In genomic region chr14:78434753-78435152, GRCm38 (mm10) we compare ENCODE assay signal across 16 mouse cellular contexts.
"Had no signal": no experiment of that assay in that cellular context is flagged by ENCODE, and none has a peak within 500 bp of the region (broad histone marks: within the 10 kb centered on the region; RNA-seq: fewer than 3 reads in every experiment).

No protein-coding gene starts in this region.

- H3K9me3 ChIP-seq: limb, embryonic 12.5 days; liver, embryonic 13.5 days; lung, embryonic 15.5 days; megakaryocyte, embryonic 14.5 days; midbrain, embryonic 12.5 days; neural tube, embryonic 15.5 days had no signal

- H3K9ac ChIP-seq: limb, embryonic 12.5 days; liver, embryonic 13.5 days; liver, postnatal 0 days; lung, embryonic 15.5 days; midbrain, embryonic 12.5 days; neural tube, embryonic 15.5 days had no signal

- H3K4me3 ChIP-seq: layer of hippocampus, adult 2 months; limb, embryonic 12.5 days; liver, embryonic 13.5 days; lung, embryonic 15.5 days; megakaryocyte, embryonic 14.5 days; midbrain, embryonic 12.5 days; neural tube, embryonic 15.5 days had no signal

- ATAC-seq: liver, postnatal 0 days had no signal

- H3K27me3 ChIP-seq: limb, embryonic 12.5 days; liver, embryonic 13.5 days; lung, embryonic 15.5 days; megakaryocyte, embryonic 14.5 days; midbrain, embryonic 12.5 days; neural tube, embryonic 15.5 days had no signal

- H3K4me2 ChIP-seq: limb, embryonic 12.5 days; liver, embryonic 13.5 days; lung, embryonic 15.5 days; midbrain, embryonic 12.5 days; neural tube, embryonic 15.5 days had no signal

- DNase-seq: kidney, adult 11 months; kidney, postnatal 10 days; kidney, postnatal 4 days; liver; liver, embryonic 13.5 days; liver, postnatal 0 days; lung, postnatal 14 days; right cerebral cortex, postnatal 4 days; spleen, adult 18-20 months had no signal

- H3K36me3 ChIP-seq: limb, embryonic 12.5 days; liver, embryonic 13.5 days; lung, embryonic 15.5 days; midbrain, embryonic 12.5 days; neural tube, embryonic 15.5 days had no signal

- H3K27ac ChIP-seq: layer of hippocampus, adult 2 months; limb, embryonic 12.5 days; liver, embryonic 13.5 days; lung, embryonic 15.5 days; macrophage; midbrain, embryonic 12.5 days; neural tube, embryonic 15.5 days had no signal

- H3K4me1 ChIP-seq: lung, embryonic 15.5 days; midbrain, embryonic 12.5 days; neural tube, embryonic 15.5 days had no signal
